Mouse (Mus musculus) bone marrow macrophage, adult 2 months (primary cell): ENCODE measurements around the gene Olfr1469.

ENCODE experiments used
- CTCF ChIP-seq: IDR thresholded peaks from 2 replicates; pipeline ENCODE4 v1.5.1; 2012; ENCODE audit warnings: low read depth, mild to moderate bottlenecking, low read length, moderate library complexity
- POLR2A ChIP-seq: IDR thresholded peaks from 2 replicates; pipeline ENCODE4 v1.6.1; 2012; ENCODE audit warnings: mild to moderate bottlenecking, low read depth, low read length, borderline replicate concordance

DNA sequence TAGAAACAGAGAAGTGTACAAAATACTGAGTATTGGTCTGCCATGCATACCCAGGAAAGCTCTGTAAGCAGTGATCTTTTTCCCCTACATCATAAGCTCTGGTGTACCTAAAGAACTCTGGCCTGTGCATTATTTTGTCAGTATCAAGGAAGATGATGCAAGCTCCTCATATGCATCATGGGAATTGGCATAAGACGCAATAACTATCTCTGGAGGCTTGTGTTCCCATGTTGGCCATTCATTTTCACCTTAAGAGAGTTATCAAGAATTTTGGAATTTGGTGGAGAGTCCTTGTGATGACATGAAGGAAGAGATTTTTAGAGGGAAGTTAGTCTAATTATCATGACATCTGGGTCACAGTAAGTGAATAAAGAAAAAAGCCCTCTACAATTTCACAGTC, 48.3 kb downstream of the Olfr1469 start, which contains the start of gene Olfr1472:
- TF ChIP-seq POLR2A = no peak
- TF ChIP-seq CTCF = no peak
